Mouse (Mus musculus) testis, adult 2 months (tissue): ENCODE data around the gene Metrn.

Experiments
- CTCF ChIP-seq: fragments of 200-500 bp; IDR thresholded peaks from 2 replicates; pipeline ENCODE4 v1.5.1; 2012; ENCODE audit warnings: low read depth, mild to moderate bottlenecking, inconsistent platforms, low read length, moderate library complexity; ENCODE audit not compliant: control insufficient read depth, insufficient read depth, insufficient replicate concordance
- POLR2A ChIP-seq: fragments of 200-500 bp; IDR thresholded peaks from 2 replicates; pipeline ENCODE4 v1.6.1; 2012; ENCODE audit warnings: low read depth, mild to moderate bottlenecking, inconsistent platforms, low read length, moderate library complexity; ENCODE audit not compliant: control insufficient read depth

DNA sequence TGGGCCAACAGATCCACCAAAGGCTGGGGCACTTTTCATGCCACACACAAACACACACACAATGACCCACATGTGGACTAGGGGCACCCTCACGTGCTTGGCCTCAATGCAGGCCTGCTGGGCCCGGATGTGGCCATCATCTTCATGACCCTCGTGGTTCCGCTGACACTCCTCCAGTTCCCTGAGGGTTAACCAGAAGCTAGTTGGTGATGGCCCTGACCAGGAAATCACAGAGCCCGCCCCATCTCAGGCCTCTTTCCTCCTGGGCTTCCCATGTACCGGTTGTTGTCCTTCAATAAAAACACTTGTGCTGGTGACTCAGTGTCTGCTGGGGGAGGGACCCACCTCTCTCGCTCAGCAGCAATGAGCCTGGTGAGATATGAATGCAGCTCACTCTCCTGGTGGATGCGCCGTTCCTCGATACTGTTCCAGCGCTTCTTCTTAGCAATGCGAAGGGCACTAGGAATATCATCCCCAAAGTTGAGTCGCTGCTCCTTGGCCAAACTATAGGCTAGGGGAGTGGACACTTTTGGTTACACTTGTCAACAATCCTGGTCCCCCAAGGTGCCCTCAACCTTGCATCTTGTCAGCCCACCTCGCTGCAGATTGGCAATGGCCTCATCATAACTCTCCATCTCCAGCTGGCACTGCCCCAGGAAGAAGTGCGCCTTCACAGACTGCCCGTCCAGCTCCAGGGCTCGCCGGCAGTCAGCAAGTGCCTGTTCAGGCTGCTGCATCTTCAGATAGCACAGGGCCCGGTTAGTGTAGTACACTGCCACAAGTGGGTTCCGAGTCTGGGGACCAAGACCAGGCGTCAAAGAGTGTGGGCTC lies 34.7 kb upstream of the Metrn start:
- TF ChIP-seq POLR2A, result no peak
- no peak for TF ChIP-seq CTCF
